Mouse (Mus musculus): ENCODE measurements around the gene Ctsd. TPM values are rescaled to one million over a fixed set of nuclear protein-coding genes. Genes with fewer than 3 reads are reported as not detected.

The Ctsd gene
- polyA plus RNA-seq, 1 experiment from 2014 or later: 267 TPM

DNA sequence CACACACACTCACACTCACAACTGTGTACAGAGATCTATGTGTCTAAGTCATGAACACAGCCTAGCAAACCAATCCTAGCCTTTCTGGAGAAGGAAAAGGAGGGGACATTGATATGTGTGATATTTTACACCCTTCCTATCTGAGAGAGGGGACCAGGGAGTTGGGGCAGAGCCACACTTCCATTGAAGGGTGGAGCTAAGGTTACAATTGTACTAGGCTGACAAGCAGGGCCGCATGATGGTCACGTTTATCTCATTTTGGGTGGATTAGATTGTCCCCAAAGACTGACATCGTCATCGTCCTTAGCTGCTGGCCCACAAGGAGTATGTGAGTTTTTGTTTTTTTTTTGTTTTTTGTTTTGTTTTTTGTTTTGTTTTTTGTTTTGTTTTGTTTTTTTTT is 56.6 kb downstream of the Ctsd start:
- Histone ChIP-seq H3K4me3 (ENCODE audit: low read depth, low read length) (no peak overlapping the region), H3K9ac (replicated peaks; ENCODE audit: low read depth, low read length) (no peak overlapping the region), H3K9me3 (ENCODE audit: control insufficient read depth, low read depth, low read length) (no peaks in the 10 kb centered on the region), H3K27ac (ENCODE audit: low read length) (no peak overlapping the region; the same call in 1 of the 2 replicates), H3K4me2 (replicated peaks; ENCODE audit: low read depth, low read length) (no peak overlapping the region), H3K27me3 (ENCODE audit: control insufficient read depth, insufficient read depth, low read length) (no peaks in the 10 kb centered on the region), H3K4me1 (ENCODE audit: control insufficient read depth, insufficient read depth, low read length) (peaks cover 15% of the 10 kb centered on the region; the same call in 1 of the 2 replicates), H3K36me3 (ENCODE audit: control insufficient read depth, insufficient read depth, low read length) (no peaks in the 10 kb centered on the region)
- 89% methylated on average over 4 of the region's 4 CpGs for WGBS
- ATAC-seq (ENCODE audit: insufficient number of reproducible peaks, insufficient read depth, low FRiP score, low read depth): no peak

DNA sequence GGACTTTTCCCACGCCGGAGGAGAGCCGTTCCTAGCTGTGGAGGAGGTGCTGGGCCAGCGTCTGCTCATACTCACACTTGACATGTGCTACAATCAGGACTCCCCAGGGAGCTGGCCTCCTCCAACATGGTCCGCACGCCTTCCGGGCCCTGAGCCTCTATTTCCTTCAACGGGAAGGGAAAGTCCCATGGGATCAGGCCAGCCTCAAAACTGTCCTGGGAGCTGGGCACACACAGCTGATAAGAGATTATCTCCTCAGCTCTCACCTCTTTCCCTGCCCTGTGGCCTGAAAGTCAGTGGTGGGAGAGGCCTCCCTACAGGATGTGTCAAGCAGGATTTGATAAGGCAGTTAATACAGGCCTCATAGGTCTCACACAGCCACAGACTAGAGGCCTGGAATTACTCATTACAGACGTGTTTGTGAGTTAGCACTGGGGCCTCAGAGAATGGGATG is 57.5 kb downstream of the Ctsd start:
- H3K9me3 ChIP-seq (ENCODE audit: control insufficient read depth, low read depth, low read length): no peaks in the 10 kb centered on the region
- peaks cover 15% of the 10 kb centered on the region; the same call in 1 of the 2 replicates for H3K4me1 ChIP-seq (ENCODE audit: control insufficient read depth, insufficient read depth, low read length)
- no peak overlapping the region for H3K4me2 ChIP-seq (replicated peaks; ENCODE audit: low read depth, low read length)
- H3K4me3 ChIP-seq (ENCODE audit: low read depth, low read length): no peak overlapping the region
- H3K36me3 ChIP-seq (ENCODE audit: control insufficient read depth, insufficient read depth, low read length): no peaks in the 10 kb centered on the region
- WGBS: 29% methylated on average over 9 of the region's 9 CpGs
- ATAC-seq (ENCODE audit: insufficient number of reproducible peaks, insufficient read depth, low FRiP score, low read depth): peak; percentile 74; the same call in 1 of the 2 replicates
- H3K27me3 ChIP-seq (ENCODE audit: control insufficient read depth, insufficient read depth, low read length): no peaks in the 10 kb centered on the region
- H3K27ac ChIP-seq (ENCODE audit: low read length): peak overlapping the region; percentile 68
- H3K9ac ChIP-seq (replicated peaks; ENCODE audit: low read depth, low read length): no peak overlapping the region

DNA sequence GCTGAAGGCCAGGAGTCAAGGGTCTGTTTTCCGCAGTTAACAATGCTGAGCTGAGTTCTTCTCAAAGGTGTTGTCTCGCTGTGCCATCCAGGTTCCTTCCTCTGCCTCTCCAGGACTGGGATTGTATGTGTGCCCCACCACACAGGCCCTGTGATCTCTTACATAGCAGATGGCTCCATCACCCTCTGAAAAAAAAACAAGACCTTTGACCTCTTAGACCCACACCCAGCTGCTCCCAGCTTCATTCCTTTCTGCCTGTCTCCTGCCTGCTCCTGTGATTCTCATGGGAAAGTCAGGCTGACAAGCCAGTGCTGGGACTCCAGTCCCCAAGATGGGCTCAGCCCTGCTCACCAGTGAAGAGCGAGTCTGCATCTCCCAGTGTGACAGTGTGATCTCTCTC is 59.3 kb downstream of the Ctsd start:
- 56% methylated on average over 3 of the region's 3 CpGs for WGBS
- Histone ChIP-seq H3K27me3 (ENCODE audit: control insufficient read depth, insufficient read depth, low read length) (no peaks in the 10 kb centered on the region), H3K4me3 (ENCODE audit: low read depth, low read length) (no peak overlapping the region), H3K9ac (replicated peaks; ENCODE audit: low read depth, low read length) (no peak overlapping the region), H3K4me2 (replicated peaks; ENCODE audit: low read depth, low read length) (no peak overlapping the region), H3K9me3 (ENCODE audit: control insufficient read depth, low read depth, low read length) (no peaks in the 10 kb centered on the region), H3K4me1 (ENCODE audit: control insufficient read depth, insufficient read depth, low read length) (peaks cover 15% of the 10 kb centered on the region; the same call in 1 of the 2 replicates), H3K36me3 (ENCODE audit: control insufficient read depth, insufficient read depth, low read length) (no peaks in the 10 kb centered on the region), H3K27ac (ENCODE audit: low read length) (peak overlapping the region; percentile 89; the same call in 1 of the 2 replicates)
- ATAC-seq (ENCODE audit: insufficient number of reproducible peaks, insufficient read depth, low FRiP score, low read depth): no peak

DNA sequence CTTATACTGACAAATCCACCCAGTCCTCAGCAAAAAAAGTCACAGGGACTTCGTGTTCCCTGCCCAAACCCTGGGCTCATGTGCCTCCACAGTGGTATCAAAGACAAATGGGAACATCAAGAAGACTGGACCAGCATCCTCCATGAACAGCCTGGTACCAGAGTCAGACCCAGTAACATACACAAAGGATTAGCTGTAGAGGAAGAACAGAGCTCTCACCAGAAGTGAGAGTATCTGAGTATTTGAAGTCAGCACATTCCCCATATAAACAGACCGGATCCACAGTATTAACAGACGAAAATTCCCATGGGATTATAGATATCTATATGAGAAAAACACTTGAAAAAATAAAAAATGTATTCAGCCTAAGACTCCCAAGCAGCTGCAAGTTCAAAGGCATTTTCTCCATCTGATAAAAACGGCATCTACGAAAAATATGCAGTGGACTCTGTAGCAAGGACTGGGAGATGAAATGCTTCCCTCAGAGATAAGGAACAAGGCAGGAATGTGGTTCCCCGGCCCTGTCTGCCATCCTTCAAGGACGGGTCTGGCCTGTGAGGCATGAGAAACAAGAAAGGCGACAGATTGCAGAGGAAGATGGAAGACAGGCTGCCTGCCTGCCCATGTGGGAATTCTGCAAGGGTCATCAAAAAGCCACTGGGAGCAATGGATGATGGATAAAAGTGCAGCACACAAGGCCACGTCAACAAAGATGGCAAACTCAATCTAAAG is 61.0 kb downstream of the Ctsd start:
- Histone ChIP-seq H3K9me3 (ENCODE audit: control insufficient read depth, low read depth, low read length) (no peaks in the 10 kb centered on the region), H3K4me3 (ENCODE audit: low read depth, low read length) (no peak overlapping the region), H3K27me3 (ENCODE audit: control insufficient read depth, insufficient read depth, low read length) (no peaks in the 10 kb centered on the region), H3K4me1 (ENCODE audit: control insufficient read depth, insufficient read depth, low read length) (peaks cover 21% of the 10 kb centered on the region; the same call in 1 of the 2 replicates), H3K36me3 (ENCODE audit: control insufficient read depth, insufficient read depth, low read length) (no peaks in the 10 kb centered on the region), H3K27ac (ENCODE audit: low read length) (peak overlapping the region; percentile 89), H3K4me2 (replicated peaks; ENCODE audit: low read depth, low read length) (no peak overlapping the region), H3K9ac (replicated peaks; ENCODE audit: low read depth, low read length) (no peak overlapping the region)
- 23% methylated on average over 9 of the region's 9 CpGs for WGBS
- no peak for ATAC-seq (ENCODE audit: insufficient number of reproducible peaks, insufficient read depth, low FRiP score, low read depth)

Other genes with a start within 250 kb of the Ctsd start
- not detected in 2 replicates for gene Gm45337, start 243.4 kb downstream of the Ctsd start, polyA plus RNA-seq (2014; fragmentation: Nextera tagmentation; extraction: Ambion mirVana)
- gene Gm29735, start 230.9 kb downstream of the Ctsd start, polyA plus RNA-seq (2014; fragmentation: Nextera tagmentation; extraction: Ambion mirVana): not detected in 2 replicates
- not detected in 2 replicates for gene Gm4553, start 222.3 kb downstream of the Ctsd start, polyA plus RNA-seq (2014; fragmentation: Nextera tagmentation; extraction: Ambion mirVana)
- gene Krtap5-2, start 212.0 kb downstream of the Ctsd start, polyA plus RNA-seq (2014; fragmentation: Nextera tagmentation; extraction: Ambion mirVana): not detected in 2 replicates
- not detected in 2 replicates for gene Gm10153, start 197.6 kb downstream of the Ctsd start, polyA plus RNA-seq (2014; fragmentation: Nextera tagmentation; extraction: Ambion mirVana)
- not detected in 2 replicates for gene Krtap5-3, start 186.7 kb downstream of the Ctsd start, polyA plus RNA-seq (2014; fragmentation: Nextera tagmentation; extraction: Ambion mirVana)
- not detected in 2 replicates for gene Gm7579, start 176.2 kb downstream of the Ctsd start, polyA plus RNA-seq (2014; fragmentation: Nextera tagmentation; extraction: Ambion mirVana)
- gene Krtap5-5, start 158.1 kb downstream of the Ctsd start, polyA plus RNA-seq (2014; fragmentation: Nextera tagmentation; extraction: Ambion mirVana): not detected in 2 replicates
- not detected in 2 replicates for gene Gm40460, start 147.0 kb downstream of the Ctsd start, polyA plus RNA-seq (2014; fragmentation: Nextera tagmentation; extraction: Ambion mirVana)
- not detected in 2 replicates for gene Gm2431, start 129.7 kb downstream of the Ctsd start, polyA plus RNA-seq (2014; fragmentation: Nextera tagmentation; extraction: Ambion mirVana)
- not detected in 2 replicates for gene Gm4559, start 113.7 kb downstream of the Ctsd start, polyA plus RNA-seq (2014; fragmentation: Nextera tagmentation; extraction: Ambion mirVana)
- gene Krtap5-1, start 90.9 kb downstream of the Ctsd start, polyA plus RNA-seq (2014; fragmentation: Nextera tagmentation; extraction: Ambion mirVana): not detected in 2 replicates
- not detected in 2 replicates for gene Krtap5-4, start 84.5 kb downstream of the Ctsd start, polyA plus RNA-seq (2014; fragmentation: Nextera tagmentation; extraction: Ambion mirVana)
- gene Ifitm10, start 14.3 kb downstream of the Ctsd start, polyA plus RNA-seq (2014; fragmentation: Nextera tagmentation; extraction: Ambion mirVana): 1.2 and 2.5 TPM in 2 replicates
- gene Gm49369, start 5.4 kb downstream of the Ctsd start, polyA plus RNA-seq (2014; fragmentation: Nextera tagmentation; extraction: Ambion mirVana): not detected in 2 replicates
- gene Syt8, start 46.8 kb upstream of the Ctsd start, polyA plus RNA-seq (2014; fragmentation: Nextera tagmentation; extraction: Ambion mirVana): 4.8 and 6.6 TPM in 2 replicates
- 4.6 and 5.8 TPM in 2 replicates for gene Tnni2, start 53.8 kb upstream of the Ctsd start, polyA plus RNA-seq (2014; fragmentation: Nextera tagmentation; extraction: Ambion mirVana)
- 194 and 211 TPM in 2 replicates for gene Lsp1, start 72.8 kb upstream of the Ctsd start, polyA plus RNA-seq (2014; fragmentation: Nextera tagmentation; extraction: Ambion mirVana)
- gene Tnnt3, start 110.8 kb upstream of the Ctsd start, polyA plus RNA-seq (2014; fragmentation: Nextera tagmentation; extraction: Ambion mirVana): 2.2 and 2.6 TPM in 2 replicates
- 32.6 and 35.6 TPM in 2 replicates for gene Mrpl23, start 144.6 kb upstream of the Ctsd start, polyA plus RNA-seq (2014; fragmentation: Nextera tagmentation; extraction: Ambion mirVana)